Mouse (Mus musculus) spleen, adult 2 months (tissue): Measurements from ENCODE around the gene Fancc.

Source experiments
- CTCF ChIP-seq: fragments of 200-500 bp; IDR thresholded peaks from 2 replicates; pipeline ENCODE4 v1.5.1; 2011; ENCODE audit warnings: mild to moderate bottlenecking, inconsistent platforms; ENCODE audit not compliant: insufficient read depth, insufficient read length, insufficient replicate concordance; ENCODE audit errors: extremely low read depth
- POLR2A ChIP-seq: fragments of 200-500 bp; IDR thresholded peaks from 2 replicates; pipeline ENCODE4 v1.6.1; 2011; ENCODE audit warnings: low read depth, low read length, inconsistent platforms

GRCm38 (mm10) chr13:63243586-63243985 lies 253.5 kb downstream of the Fancc start:
- TF ChIP-seq POLR2A: no peak
- no peak for TF ChIP-seq CTCF
